Mouse (Mus musculus) thymus, adult 2 months (tissue): ENCODE measurements around the gene Orc5.

Experiments
- CTCF ChIP-seq: fragments of 200-500 bp; IDR thresholded peaks from 2 replicates; pipeline ENCODE4 v1.5.1; 2012; ENCODE audit warnings: mild to moderate bottlenecking, control low read depth, low read length, moderate library complexity, borderline replicate concordance; ENCODE audit not compliant: control insufficient read depth, poor library complexity, insufficient read depth; ENCODE audit errors: extremely low read depth
- POLR2A ChIP-seq: fragments of 200-500 bp; IDR thresholded peaks from 2 replicates; pipeline ENCODE4 v1.6.1; 2012; ENCODE audit warnings: mild to moderate bottlenecking, low read length, control low read depth, moderate library complexity; ENCODE audit not compliant: control insufficient read depth, poor library complexity, insufficient read depth; ENCODE audit errors: extremely low read depth

DNA sequence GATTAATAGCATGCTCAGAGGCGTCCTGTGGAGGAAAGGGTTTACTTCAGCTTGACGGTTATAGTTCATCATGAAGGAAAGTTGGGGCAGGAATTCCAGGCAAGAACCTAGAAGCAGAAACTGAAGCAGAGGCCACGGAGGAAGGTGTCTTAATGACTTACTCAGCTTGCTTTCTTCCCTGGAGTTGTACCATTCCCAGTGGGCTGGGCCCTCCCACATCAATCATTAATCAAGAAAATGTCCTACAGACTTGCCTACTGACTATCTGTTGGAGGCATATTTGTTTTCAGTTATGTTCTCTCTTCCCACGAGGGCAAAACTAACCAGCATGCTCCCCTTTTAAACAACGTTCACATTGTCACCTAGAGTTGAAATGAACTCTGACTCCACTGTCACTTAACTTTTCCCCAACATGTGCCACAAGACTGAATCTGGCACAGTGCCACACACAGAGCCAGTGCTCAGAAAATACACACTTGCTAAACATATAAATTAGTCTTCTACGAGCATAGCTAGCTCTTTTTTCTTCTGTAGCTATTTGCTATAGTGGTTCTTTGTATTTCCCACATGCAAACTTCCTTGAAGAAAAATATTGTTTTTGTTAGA, 1.6 kb downstream of the Orc5 start:
- TF ChIP-seq CTCF, result no peak
- no peak for TF ChIP-seq POLR2A
